Mouse (Mus musculus): ENCODE measurements around the gene Wnk3. TPM values are rescaled to one million over a fixed set of nuclear protein-coding genes. Genes with fewer than 3 reads are reported as not detected.
"Not testable (repeated sequence)": the region's sequence is repeated elsewhere in the genome, so short reads cannot be mapped to it uniquely, and the experiment has no call there.

The Wnk3 gene
- polyA plus RNA-seq (2012; rRNA removed): 3.2 and 3.3 TPM in 2 replicates
- 2.6 and 3.8 TPM in 2 replicates for polyA plus RNA-seq (2014; fragmentation: Nextera tagmentation; extraction: Ambion mirVana)

- no peaks in the 10 kb centered on the region for H3K4me1 ChIP-seq (ENCODE audit: control insufficient read depth, insufficient read depth, low read length)
- H3K36me3 ChIP-seq (ENCODE audit: control insufficient read depth, insufficient read depth, low read length): no peaks in the 10 kb centered on the region
- no peak for ATAC-seq (ENCODE audit: low FRiP score, low read depth)
- H3K4me3 ChIP-seq (replicated peaks; ENCODE audit: low read length): no peak within 1 kb of the TSS
- H3K27me3 ChIP-seq (ENCODE audit: control insufficient read depth, insufficient read depth, low read length): 0 out of 2 replicates have a peak, but pooled peaks cover 3% of the 10 kb centered on the region
- no peak for DNase-seq (ENCODE audit: low spot score)
- H3K4me2 ChIP-seq (replicated peaks; ENCODE audit: low read depth, low read length, severe bottlenecking): no peak within 1 kb of the TSS
- H3K9ac ChIP-seq (ENCODE audit: low read depth, low read length, severe bottlenecking): no peak within 1 kb of the TSS
- H3K27ac ChIP-seq (replicated peaks; ENCODE audit: low read depth, low read length): no peak within 1 kb of the TSS
- 88% methylated on average over 2 of the region's 2 CpGs for WGBS
- TF ChIP-seq POLR2A (IDR thresholded peaks at IDR 0.05; ENCODE audit: borderline replicate concordance, extremely low read depth, insufficient read depth, insufficient read length): no peak
- H3K9me3 ChIP-seq (ENCODE audit: control insufficient read depth, low read length): no peaks in the 10 kb centered on the region
Observed at GRCm38 (mm10) chrX:151197778-151198177, at the start of gene Wnk3. Gene Wnk3 (plus strand): TSS chrX:151198078.

- Histone ChIP-seq H3K4me3 (replicated peaks; ENCODE audit: low read length) (no peak overlapping the region), H3K4me2 (replicated peaks; ENCODE audit: low read depth, low read length, severe bottlenecking) (no peak overlapping the region), H3K4me1 (ENCODE audit: control insufficient read depth, insufficient read depth, low read length) (no peaks in the 10 kb centered on the region), H3K36me3 (ENCODE audit: control insufficient read depth, insufficient read depth, low read length) (no peaks in the 10 kb centered on the region), H3K9me3 (ENCODE audit: control insufficient read depth, low read length) (no peaks in the 10 kb centered on the region), H3K9ac (ENCODE audit: low read depth, low read length, severe bottlenecking) (no peak overlapping the region), H3K27ac (replicated peaks; ENCODE audit: low read depth, low read length) (no peak overlapping the region), H3K27me3 (ENCODE audit: control insufficient read depth, insufficient read depth, low read length) (no peaks in the 10 kb centered on the region)
- DNase-seq (ENCODE audit: low spot score) (no peak), ATAC-seq (ENCODE audit: low FRiP score, low read depth) (no peak)
- 63% methylated on average over 6 of the region's 6 CpGs for WGBS
- TF ChIP-seq POLR2A (IDR thresholded peaks at IDR 0.05; ENCODE audit: borderline replicate concordance, extremely low read depth, insufficient read depth, insufficient read length): no peak
Observed at GRCm38 (mm10) chrX:151158414-151158813, 39.5 kb upstream of the Wnk3 start.

GRCm38 (mm10) chrX:151168438-151169131, 29.3 kb upstream of the Wnk3 start:
- no peaks in the 10 kb centered on the region for H3K27me3 ChIP-seq (ENCODE audit: control insufficient read depth, insufficient read depth, low read length)
- no peaks in the 10 kb centered on the region for H3K9me3 ChIP-seq (ENCODE audit: control insufficient read depth, low read length)
- TF ChIP-seq POLR2A (IDR thresholded peaks at IDR 0.05; ENCODE audit: borderline replicate concordance, extremely low read depth, insufficient read depth, insufficient read length): no peak
- no peaks in the 10 kb centered on the region for H3K36me3 ChIP-seq (ENCODE audit: control insufficient read depth, insufficient read depth, low read length)
- H3K4me3 ChIP-seq (replicated peaks; ENCODE audit: low read length): peak overlapping the region; percentile 46
- ATAC-seq (ENCODE audit: low FRiP score, low read depth) (peak; percentile 82), DNase-seq (ENCODE audit: low spot score) (peak; percentile 67)
- peak overlapping the region; percentile 49 for H3K9ac ChIP-seq (ENCODE audit: low read depth, low read length, severe bottlenecking)
- H3K4me2 ChIP-seq (replicated peaks; ENCODE audit: low read depth, low read length, severe bottlenecking): peak overlapping the region; percentile 58
- 21% methylated on average over 13 of the region's 25 CpGs for WGBS
- H3K4me1 ChIP-seq (ENCODE audit: control insufficient read depth, insufficient read depth, low read length): no peaks in the 10 kb centered on the region
- H3K27ac ChIP-seq (replicated peaks; ENCODE audit: low read depth, low read length): peak overlapping the region; percentile 86

GRCm38 (mm10) chrX:151169261-151169961, 28.5 kb upstream of the Wnk3 start:
- TF ChIP-seq POLR2A (IDR thresholded peaks at IDR 0.05; ENCODE audit: borderline replicate concordance, extremely low read depth, insufficient read depth, insufficient read length): peak; percentile 35; the same call in 1 of the 2 replicates
- Histone ChIP-seq H3K27ac (replicated peaks; ENCODE audit: low read depth, low read length) (peak overlapping the region; percentile 86), H3K4me1 (ENCODE audit: control insufficient read depth, insufficient read depth, low read length) (no peaks in the 10 kb centered on the region), H3K9me3 (ENCODE audit: control insufficient read depth, low read length) (no peaks in the 10 kb centered on the region), H3K4me2 (replicated peaks; ENCODE audit: low read depth, low read length, severe bottlenecking) (peak overlapping the region; percentile 58), H3K27me3 (ENCODE audit: control insufficient read depth, insufficient read depth, low read length) (no peaks in the 10 kb centered on the region), H3K36me3 (ENCODE audit: control insufficient read depth, insufficient read depth, low read length) (no peaks in the 10 kb centered on the region), H3K9ac (ENCODE audit: low read depth, low read length, severe bottlenecking) (peak overlapping the region; percentile 49), H3K4me3 (replicated peaks; ENCODE audit: low read length) (peak overlapping the region; percentile 46)
- peak; percentile 92 for ATAC-seq (ENCODE audit: low FRiP score, low read depth)
- 22% methylated on average over 39 of the region's 58 CpGs for WGBS
- DNase-seq (ENCODE audit: low spot score): peak; percentile 83

GRCm38 (mm10) chrX:151173134-151173533, 24.7 kb upstream of the Wnk3 start:
- WGBS: 68% methylated on average over 3 of the region's 3 CpGs
- not testable (repeated sequence) for H3K9ac ChIP-seq (ENCODE audit: low read depth, low read length, severe bottlenecking)

More at GRCm38 (mm10) chrX:151173134-151173533, 24.7 kb upstream of the Wnk3 start:
- ATAC-seq (ENCODE audit: low FRiP score, low read depth); H3K4me2 ChIP-seq (replicated peaks; ENCODE audit: low read depth, low read length, severe bottlenecking); H3K27ac ChIP-seq (replicated peaks; ENCODE audit: low read depth, low read length); H3K4me3 ChIP-seq (replicated peaks; ENCODE audit: low read length); H3K4me1 ChIP-seq (ENCODE audit: control insufficient read depth, insufficient read depth, low read length); H3K27me3 ChIP-seq (ENCODE audit: control insufficient read depth, insufficient read depth, low read length); DNase-seq (ENCODE audit: low spot score); H3K36me3 ChIP-seq (ENCODE audit: control insufficient read depth, insufficient read depth, low read length); H3K9me3 ChIP-seq (ENCODE audit: control insufficient read depth, low read length): not testable (repeated sequence)

All from limb, embryonic 14.5 days (tissue).